Mouse (Mus musculus) spleen, postnatal 4 days (tissue): Measurements from ENCODE around the gene Adipor1.
"Not testable (repeated sequence)": the region's sequence is repeated elsewhere in the genome, so short reads cannot be mapped to it uniquely, and the experiment has no call there.

Experiments used
- DNase-seq, 2 experiments: peaks; one replicate each; pipeline ENCODE4 v3.0.0; 2022; ENCODE audit warnings: low spot score in 2 of 2

The Adipor1 gene

GRCm38 (mm10) chr1:134419751-134420458 is 4.7 kb downstream of the Adipor1 start:
- DNase-seq, result no peak

GRCm38 (mm10) chr1:134423911-134424310 is 8.7 kb downstream of the Adipor1 start:
- peak in 1 of 2 experiments; percentile 59 for DNase-seq

GRCm38 (mm10) chr1:134426289-134426688 is 11.1 kb downstream of the Adipor1 start:
- DNase-seq, result peak; percentile 83 to 84

DNA sequence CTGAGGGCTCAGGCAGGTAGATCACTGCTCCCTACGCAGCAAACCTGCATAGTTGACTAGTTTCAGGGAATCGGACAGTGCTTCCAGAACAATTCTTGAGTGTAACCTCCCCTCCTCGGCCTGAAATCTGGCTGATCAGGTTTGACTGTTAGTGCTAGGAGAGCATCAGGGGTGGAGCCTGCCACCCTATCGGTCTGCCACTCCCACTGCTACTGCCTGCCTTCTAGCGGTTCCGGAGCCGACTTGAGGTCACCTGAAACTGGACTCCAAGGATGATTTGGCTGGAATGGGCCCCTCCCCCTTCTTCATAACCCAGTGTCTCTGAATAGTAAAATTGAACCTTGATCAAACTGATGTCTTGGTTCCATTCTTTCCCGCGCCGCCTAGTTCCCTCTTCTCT is 17.8 kb downstream of the Adipor1 start:
- no peak for DNase-seq

DNA sequence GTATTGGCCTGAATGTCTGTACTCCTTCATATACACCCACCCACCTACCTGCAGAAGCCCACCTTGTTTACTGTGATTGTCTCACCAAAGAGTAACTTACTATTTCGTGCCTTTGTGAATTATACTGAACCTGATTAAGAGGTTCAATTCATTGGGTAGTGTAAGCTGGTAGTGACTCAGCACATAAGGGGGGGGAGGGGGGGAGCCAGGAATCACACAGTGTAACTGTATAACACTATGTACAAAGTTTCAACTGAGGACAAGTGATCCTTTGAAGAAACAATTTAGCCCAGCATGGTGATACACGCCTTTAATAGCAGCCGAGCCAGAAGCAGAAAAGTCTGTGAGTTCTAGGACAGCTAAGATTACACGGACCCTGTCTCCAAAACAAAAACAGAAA is 18.3 kb downstream of the Adipor1 start:
- no peak for DNase-seq

DNA sequence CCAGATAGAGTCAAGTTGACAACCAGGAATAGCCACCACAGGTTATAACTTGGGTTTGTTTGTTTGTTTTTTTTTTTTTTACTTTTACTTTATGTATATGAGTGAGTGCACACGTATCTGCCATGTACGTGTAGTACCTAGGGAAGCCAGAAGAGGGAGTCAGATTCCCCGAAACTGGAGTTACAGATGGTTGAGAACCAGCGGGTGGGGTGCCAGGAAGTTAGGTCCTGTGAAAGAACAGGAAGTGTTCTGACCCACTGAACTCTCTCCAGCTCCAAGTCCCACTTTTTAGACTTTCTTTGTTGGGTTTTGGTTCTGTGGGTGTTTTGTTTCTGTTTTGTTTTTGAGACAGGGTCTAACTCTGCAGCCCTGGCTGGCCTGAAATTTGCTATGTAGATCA is 20.2 kb downstream of the Adipor1 start:
- DNase-seq, result peak in 1 of 2 experiments; percentile 66

DNA sequence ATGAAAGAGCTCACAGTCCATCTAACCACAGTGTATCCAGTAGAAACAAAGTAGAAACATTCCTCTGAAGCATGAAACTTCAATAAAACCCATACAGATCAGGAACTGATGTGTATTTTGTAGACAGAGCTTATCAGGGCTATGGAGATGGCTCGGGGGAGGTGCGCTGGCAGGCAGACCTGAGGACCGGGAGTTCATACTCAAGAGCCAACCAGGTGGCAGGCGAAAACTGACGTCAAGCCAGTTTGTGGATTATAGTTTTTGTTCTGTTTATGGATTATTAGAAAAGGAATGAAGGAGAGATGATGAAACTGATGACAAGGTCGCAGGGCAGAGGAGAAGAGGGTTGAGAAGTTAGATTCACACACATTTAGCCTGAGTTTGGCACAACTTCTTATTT is 25.3 kb downstream of the Adipor1 start:
- no peak for DNase-seq

GRCm38 (mm10) chr1:134441737-134442136 is 26.6 kb downstream of the Adipor1 start:
- DNase-seq, result not testable (repeated sequence)

- DNase-seq, result no peak
These were observed 27.2 kb downstream of the Adipor1 start for GRCm38 (mm10) chr1:134442394-134442793.

DNA sequence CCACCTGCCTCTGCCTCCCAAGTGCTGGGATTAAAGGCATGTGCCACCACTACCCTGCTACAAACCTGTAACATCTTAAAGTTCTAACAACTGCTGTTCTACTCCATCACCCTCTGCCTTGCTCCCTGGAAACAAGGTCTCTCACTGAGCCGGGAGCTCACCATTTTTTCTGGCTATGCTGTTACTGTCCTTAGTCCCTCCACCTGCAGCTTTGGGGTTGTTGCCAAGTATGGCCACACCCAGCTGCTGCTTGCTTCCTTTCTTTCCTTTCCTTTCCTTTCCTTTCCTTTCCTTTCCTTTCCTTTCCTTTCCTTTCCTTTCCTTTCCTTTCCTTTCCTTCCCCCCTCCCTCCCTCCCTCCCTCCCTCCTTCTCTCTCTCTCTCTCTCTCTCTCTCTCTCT is 28.1 kb downstream of the Adipor1 start:
- not testable (repeated sequence) for DNase-seq

GRCm38 (mm10) chr1:134445418-134445817 is 30.2 kb downstream of the Adipor1 start:
- no peak for DNase-seq

- DNase-seq, result not testable (repeated sequence)
These were observed 33.4 kb downstream of the Adipor1 start for GRCm38 (mm10) chr1:134448537-134448936.

DNA sequence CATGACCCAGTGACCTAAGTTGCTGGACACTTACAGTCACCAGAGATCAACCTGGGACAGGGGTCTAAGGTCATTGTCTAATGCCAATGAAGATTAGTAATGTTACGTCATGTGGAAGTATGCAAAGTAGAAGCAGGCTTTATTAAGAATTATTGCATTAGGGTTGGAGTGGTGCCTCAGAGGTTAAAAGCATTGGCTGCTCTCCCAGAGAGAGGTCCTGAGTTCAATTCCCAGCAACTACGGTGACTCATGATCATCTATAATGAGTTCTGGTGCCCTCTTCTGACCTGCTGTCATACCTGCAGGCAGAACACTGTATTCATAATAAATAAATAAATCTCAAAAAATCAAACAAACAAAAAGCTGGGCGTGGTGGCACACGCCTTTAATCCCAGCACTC is 35.0 kb downstream of the Adipor1 start:
- no peak for DNase-seq

DNA sequence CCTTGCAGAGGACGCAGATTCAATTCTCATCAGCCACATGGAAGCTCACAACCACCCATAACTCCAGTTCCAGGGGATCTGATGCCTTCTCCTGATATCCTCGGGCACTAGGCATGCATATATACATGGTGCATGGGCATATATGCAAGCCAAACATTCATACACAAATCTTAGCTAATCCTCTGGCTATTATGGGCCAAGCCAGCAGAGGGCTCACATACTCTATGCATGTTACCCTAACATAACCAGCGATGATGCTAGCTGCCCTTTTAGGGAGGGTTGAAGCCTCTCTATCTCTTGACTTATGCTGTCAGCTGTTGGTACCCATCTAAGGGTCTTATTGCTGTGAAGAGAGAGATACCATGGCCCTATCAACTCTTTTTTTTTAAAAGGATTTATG is 35.8 kb downstream of the Adipor1 start:
- peak; percentile 64 to 78 for DNase-seq

GRCm38 (mm10) chr1:134454904-134455824 is 40.0 kb downstream of the Adipor1 start, which contains the start of gene Klhl12:
Gene Klhl12, plus strand, starts transcription at chr1:134455531.
- peak; percentile 98 to 99 for DNase-seq

DNA sequence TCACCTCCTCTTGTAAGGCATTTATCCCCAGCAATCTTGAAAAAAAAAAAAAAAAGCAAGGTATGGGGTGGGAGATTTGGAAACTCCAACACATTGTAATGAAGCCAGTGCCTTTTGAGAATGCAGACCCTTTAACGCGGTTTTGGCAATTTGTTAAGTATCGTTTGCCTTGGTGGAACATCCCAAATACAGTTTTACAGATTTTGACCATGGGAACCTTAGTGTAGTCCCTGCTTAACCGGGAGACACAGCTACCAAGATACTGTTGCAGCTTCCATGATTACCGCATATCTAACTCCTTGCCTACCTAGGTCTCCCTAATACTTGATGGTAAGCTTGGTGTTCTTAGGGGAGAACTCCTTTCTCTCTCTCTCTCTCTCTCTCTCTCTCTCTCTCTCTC is 40.9 kb downstream of the Adipor1 start:
- no peak for DNase-seq

- no peak for DNase-seq
These were observed 43.1 kb downstream of the Adipor1 start for GRCm38 (mm10) chr1:134458139-134458727.

DNA sequence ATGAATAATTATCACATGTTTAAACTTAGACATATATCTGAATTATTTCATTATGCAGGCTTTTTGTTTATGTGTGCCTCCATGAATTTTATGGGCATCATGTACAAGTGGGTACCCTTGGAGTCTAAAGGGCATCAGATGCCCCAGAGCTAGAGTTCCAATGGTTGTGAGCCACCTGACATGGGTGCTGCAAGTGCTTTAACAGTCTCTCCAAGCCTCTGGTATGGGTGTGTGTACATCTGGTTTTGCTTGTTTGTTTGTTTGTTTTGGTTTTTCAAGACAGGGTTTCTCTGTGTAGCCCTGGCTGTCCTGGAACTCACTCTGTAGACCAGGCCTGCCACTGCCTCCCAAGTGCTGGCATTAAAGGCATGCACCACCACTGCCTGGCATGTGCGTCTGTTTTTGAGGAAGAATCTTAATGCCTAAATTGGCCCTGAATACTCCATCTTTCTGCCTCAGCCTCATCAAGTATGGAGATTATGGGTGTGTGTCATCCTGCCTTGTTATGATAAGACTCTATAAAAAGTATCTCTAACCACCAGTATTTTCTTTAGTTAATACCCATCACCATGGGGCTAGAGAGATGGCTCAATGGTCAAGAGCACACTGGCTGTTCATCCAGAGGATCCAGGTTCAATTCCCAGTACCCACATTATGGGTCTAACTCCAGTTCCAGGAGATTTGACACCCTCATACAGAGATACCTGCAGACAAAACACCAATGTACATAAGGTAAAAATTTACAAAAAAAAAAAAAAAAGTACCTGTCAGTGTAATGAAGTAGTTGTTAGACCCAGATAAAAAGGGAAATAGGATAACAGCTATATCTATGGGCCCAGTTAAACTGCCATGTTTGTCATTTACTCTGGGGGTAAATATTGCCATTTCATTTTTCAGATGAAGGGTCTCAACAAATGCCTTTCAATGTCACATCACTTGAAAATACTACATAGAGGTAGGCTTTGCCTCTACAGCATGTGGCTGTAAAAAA is 45.4 kb downstream of the Adipor1 start:
- DNase-seq, result peak; percentile 25 to 65
